Mouse (Mus musculus) yolk sac, embryonic 10.5 days (tissue): ENCODE results near the gene Hist2h3b.
A peak's percentile ranks its signal among the peaks of the same experiment; 100 is the strongest.

ENCODE experiments used
- DNase-seq: peaks from one replicate; pipeline ENCODE4 v3.0.0-alpha.2; 2017; ENCODE audit warnings: low spot score

Hist2h3b gene

GRCm38 (mm10) chr3:96299562-96299961 is 31.1 kb downstream of the Hist2h3b start:
- DNase-seq: no peak

GRCm38 (mm10) chr3:96300706-96301529 is 32.5 kb downstream of the Hist2h3b start:
- DNase-seq: no peak

- no peak for DNase-seq
These were observed 33.6 kb downstream of the Hist2h3b start for GRCm38 (mm10) chr3:96302076-96302475.

GRCm38 (mm10) chr3:96306506-96306905 is 38.1 kb downstream of the Hist2h3b start:
- no peak for DNase-seq

- no peak for DNase-seq
These were observed 41.0 kb downstream of the Hist2h3b start for GRCm38 (mm10) chr3:96309441-96309840.

- peak; percentile 24 for DNase-seq
These were observed 44.1 kb downstream of the Hist2h3b start for GRCm38 (mm10) chr3:96312341-96313098.
